Mouse (Mus musculus): ENCODE results near the gene Fnip2.
A peak's percentile ranks its signal among the peaks of the same experiment; 100 is the strongest.
"Not testable (repeated sequence)": the region's sequence is repeated elsewhere in the genome, so short reads cannot be mapped to it uniquely, and the experiment has no call there.

Fnip2 gene

GRCm38 (mm10) chr3:79478400-79478799 lies 89.2 kb downstream of the Fnip2 start:
- DNase-seq (ENCODE audit: low spot score in 2 of 2): no peak

- no peak for DNase-seq (ENCODE audit: low spot score in 2 of 2)
These were observed 91.6 kb downstream of the Fnip2 start for GRCm38 (mm10) chr3:79475980-79476379.

GRCm38 (mm10) chr3:79474911-79475310 lies 92.7 kb downstream of the Fnip2 start:
- peak; percentile 22 to 29 for DNase-seq (ENCODE audit: low spot score in 2 of 2)

- DNase-seq (ENCODE audit: low spot score in 2 of 2): no peak
These were observed 95.2 kb downstream of the Fnip2 start for GRCm38 (mm10) chr3:79472362-79472761.

- no peak for DNase-seq (ENCODE audit: low spot score in 2 of 2)
These were observed 98.2 kb downstream of the Fnip2 start for GRCm38 (mm10) chr3:79469440-79469839.

- no peak for DNase-seq (ENCODE audit: low spot score in 2 of 2)
These were observed 108.8 kb downstream of the Fnip2 start for GRCm38 (mm10) chr3:79458651-79459275.

- no peak for DNase-seq (ENCODE audit: low spot score in 2 of 2)
These were observed 111.8 kb downstream of the Fnip2 start for GRCm38 (mm10) chr3:79455761-79456160.

GRCm38 (mm10) chr3:79452696-79453263 lies 114.8 kb downstream of the Fnip2 start:
- DNase-seq (ENCODE audit: low spot score in 2 of 2): no peak

- no peak for DNase-seq (ENCODE audit: low spot score in 2 of 2)
These were observed 118.2 kb downstream of the Fnip2 start for GRCm38 (mm10) chr3:79449361-79449760.

- DNase-seq (ENCODE audit: low spot score in 2 of 2): no peak
These were observed 119.2 kb downstream of the Fnip2 start for GRCm38 (mm10) chr3:79448421-79448820.

GRCm38 (mm10) chr3:79446648-79447047 lies 120.9 kb downstream of the Fnip2 start:
- not testable (repeated sequence) for DNase-seq (ENCODE audit: low spot score in 2 of 2)

GRCm38 (mm10) chr3:79446124-79446523 lies 121.5 kb downstream of the Fnip2 start:
- no peak for DNase-seq (ENCODE audit: low spot score in 2 of 2)

GRCm38 (mm10) chr3:79445041-79445440 lies 122.6 kb downstream of the Fnip2 start:
- no peak for DNase-seq (ENCODE audit: low spot score in 2 of 2)

- DNase-seq (ENCODE audit: low spot score in 2 of 2): no peak
These were observed 123.7 kb downstream of the Fnip2 start for GRCm38 (mm10) chr3:79443850-79444249.

GRCm38 (mm10) chr3:79440976-79441491 lies 126.6 kb downstream of the Fnip2 start:
- no peak for DNase-seq (ENCODE audit: low spot score in 2 of 2)

GRCm38 (mm10) chr3:79438276-79438675 lies 129.3 kb downstream of the Fnip2 start:
- no peak for DNase-seq (ENCODE audit: low spot score in 2 of 2)

- peak; percentile 39 to 77 for DNase-seq (ENCODE audit: low spot score in 2 of 2)
These were observed 131.4 kb downstream of the Fnip2 start for GRCm38 (mm10) chr3:79436186-79436585.

- DNase-seq (ENCODE audit: low spot score in 2 of 2): no peak
These were observed 132.6 kb downstream of the Fnip2 start for GRCm38 (mm10) chr3:79434985-79435384.

GRCm38 (mm10) chr3:79434436-79434835 lies 133.2 kb downstream of the Fnip2 start:
- no peak for DNase-seq (ENCODE audit: low spot score in 2 of 2)

GRCm38 (mm10) chr3:79433593-79433992 lies 134.0 kb downstream of the Fnip2 start:
- DNase-seq (ENCODE audit: low spot score in 2 of 2): no peak

- no peak for DNase-seq (ENCODE audit: low spot score in 2 of 2)
These were observed 142.2 kb downstream of the Fnip2 start for GRCm38 (mm10) chr3:79425441-79425840.

GRCm38 (mm10) chr3:79418921-79419320 lies 148.7 kb downstream of the Fnip2 start:
- DNase-seq (ENCODE audit: low spot score in 2 of 2): no peak

GRCm38 (mm10) chr3:79416944-79417680 lies 150.5 kb downstream of the Fnip2 start:
- no peak for DNase-seq (ENCODE audit: low spot score in 2 of 2)
